Mouse (Mus musculus): ENCODE results near the gene Gm49510. TPM values are rescaled to one million over a fixed set of nuclear protein-coding genes. Genes with fewer than 3 reads are reported as not detected.
A peak's percentile ranks its signal among the peaks of the same experiment; 100 is the strongest.

Gene Gm49510
- total RNA-seq, 4 experiments from 2014 or later, result 0.45 TPM; not detected in 3

DNA sequence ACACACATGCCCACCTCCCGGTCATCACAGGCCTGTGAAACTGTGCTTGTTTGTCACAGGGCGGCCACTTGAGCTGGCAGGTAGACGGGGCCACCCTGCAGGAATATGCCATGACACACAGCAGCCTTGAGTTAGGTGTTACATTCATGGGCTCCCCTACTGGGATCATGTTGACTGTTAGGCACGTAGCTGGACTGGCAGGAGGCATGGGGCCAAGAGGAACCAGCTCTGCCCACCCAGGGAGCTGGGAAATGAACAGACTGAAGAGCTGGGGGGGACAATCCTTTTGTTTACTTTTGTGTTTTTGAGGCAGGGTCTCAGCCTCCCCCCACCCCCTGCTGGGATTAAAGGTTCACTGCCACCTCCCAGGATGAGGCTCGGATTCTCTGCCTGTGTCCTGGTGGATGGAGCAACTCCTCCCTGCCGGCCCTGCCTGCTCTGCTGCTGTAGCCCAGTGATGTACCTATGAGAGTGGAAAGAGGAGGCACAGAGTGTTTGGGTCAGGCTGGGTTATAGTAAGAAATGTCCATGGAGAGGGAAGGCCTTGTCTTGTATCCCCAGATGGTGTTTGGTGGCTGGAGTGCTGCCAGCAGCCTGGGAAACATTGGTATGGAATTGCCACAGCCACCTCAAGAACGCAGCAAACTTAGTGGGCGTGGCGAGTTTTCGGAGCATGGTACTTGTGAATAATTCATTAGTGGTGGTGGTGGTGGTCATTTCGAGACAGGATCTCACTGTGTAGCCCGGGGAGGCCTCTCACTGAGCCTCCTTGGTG, 16.8 kb downstream of the Gm49510 start:
- DNase-seq, result no peak

DNA sequence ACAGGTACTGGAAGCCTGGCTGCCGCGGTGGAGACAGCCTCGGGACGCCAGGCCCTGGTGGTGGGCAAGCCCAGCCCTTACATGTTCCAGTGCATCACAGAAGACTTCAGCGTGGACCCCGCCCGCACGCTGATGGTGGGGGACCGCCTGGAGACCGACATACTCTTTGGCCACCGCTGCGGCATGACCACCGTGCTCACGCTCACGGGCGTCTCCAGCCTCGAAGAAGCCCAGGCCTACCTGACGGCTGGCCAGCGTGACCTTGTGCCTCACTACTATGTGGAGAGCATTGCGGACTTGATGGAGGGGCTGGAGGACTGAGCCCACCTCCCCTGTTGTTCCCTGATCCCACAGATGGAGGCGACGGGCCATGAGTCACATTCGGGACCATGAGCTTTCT, 18.7 kb downstream of the Gm49510 start:
- DNase-seq, result no peak

DNA sequence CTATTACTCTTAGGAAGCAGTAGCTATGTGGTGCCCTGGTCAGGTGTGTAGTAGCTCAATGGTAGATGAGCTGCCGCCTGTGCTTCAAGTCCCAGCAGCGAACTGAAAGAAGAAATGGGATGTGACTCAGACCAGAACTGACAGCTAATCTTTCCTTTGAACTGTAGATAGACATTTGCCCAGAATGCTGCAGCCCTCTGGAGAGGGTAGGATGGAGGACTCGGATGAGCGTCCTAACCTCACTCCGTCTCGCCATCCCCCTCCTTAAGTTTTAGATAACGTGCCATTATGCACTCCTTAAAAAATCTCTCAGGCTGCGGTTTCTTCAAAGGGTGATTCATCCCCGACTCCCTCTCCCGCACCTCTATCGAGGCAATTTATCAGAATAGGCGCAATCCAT, 20.4 kb downstream of the Gm49510 start:
- DNase-seq, result no peak

DNA sequence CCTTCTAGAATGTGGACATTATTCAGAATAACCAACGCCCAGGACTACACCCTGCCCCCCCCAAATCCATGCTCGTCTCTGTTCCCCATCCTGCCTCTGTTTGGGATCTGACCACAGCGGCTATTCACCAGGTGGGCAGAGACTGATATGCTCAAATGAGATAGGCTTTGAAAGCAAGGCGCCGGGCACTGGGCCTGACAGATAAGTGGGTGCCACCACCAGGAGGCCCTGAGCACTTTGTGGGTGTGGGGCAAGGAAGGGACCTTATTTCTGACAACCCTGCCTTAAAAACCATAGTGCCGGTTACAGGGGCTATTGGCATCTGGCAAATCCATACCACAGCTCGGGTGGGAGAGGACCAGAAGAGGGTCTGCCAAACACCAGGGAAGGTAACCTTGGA, 23.2 kb downstream of the Gm49510 start:
- no peak for DNase-seq

DNA sequence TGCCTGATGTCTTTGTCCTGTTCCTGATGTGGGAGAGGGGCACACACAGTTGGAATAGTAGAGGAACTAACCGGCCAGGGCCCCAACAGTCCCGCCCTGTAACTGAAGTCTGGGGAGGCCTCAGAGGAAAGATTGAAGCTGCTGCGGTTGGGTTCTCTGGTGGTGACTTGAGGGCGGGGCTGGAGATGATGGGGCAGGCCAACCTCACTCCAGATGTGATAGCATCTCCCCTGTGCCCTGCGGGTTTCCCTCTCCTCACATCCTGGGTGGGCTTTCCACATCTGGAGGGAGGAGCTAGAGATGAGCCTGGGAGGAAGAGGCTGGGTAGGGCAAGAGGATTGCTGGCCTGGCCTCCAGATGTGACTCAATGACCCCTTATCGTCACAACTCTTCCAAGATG, 24.1 kb downstream of the Gm49510 start:
- DNase-seq, result no peak

DNA sequence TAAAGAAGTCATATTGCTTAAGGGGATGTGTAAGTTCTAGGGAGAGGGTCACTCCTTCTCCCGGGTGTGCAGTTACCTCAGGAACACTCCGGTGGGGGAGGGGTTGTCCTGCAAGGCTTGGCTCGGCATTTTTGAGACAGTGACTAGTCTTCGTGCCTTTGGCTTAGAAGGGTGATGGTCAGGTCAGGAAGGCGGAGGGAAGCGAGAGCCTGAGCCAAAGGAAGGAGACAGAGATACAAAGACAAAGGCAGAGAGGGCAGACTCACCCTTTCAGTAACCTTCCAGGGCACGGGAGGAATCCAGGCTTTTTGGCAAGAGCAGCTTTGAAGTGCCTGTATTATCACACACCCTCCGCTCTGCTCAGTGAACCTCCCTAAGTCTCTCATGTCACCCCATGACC, 25.7 kb downstream of the Gm49510 start:
- no peak for DNase-seq

DNA sequence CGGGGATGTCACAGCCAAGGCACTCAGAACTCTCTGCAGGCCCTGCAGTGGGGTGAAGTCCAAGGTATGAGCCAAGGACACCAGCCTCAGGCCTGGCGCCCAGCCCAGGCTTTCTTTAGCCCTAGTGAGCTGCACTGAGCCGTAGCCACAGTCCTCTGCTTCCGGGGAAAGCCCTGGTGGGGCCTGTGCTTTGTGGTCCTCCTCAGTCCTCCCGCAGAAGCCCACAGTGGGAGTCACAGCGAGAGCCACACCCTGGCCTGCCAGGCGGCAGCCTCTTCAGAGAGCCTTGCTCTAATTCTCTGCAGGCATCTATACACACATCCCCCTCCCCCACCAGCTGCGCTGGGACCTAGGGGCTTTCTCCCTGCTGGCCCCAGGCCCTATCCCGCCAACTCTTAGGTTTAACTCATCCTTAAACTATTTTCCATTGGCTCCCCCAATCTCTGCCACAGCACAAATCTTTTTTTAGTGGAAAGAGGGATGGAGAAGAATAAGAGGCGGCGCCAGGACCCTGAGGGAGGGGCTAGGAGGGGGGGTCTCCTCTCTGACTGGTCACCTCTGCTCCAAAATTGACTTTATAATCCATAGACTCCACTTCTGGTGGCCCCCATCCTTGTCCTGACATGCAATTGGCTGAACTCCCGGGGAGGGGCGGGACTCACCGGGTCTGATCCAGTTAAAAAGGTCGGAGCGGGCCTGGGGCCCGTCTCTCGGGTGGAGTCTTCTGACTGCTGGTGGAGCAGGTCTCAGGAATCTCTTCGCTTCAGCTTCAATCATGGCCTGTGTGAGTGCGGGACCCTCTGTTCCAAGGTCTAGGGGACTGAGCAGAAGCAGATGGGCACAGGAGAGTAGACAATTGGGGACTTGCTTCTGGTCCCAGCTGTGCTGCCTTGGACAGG, 26.8 kb downstream of the Gm49510 start, which contains the start of gene Lgals1:
TSS of gene Lgals1 (plus strand) at position 705 of the 899 bp plus-strand sequence.
- DNase-seq, result peak; percentile 88

DNA sequence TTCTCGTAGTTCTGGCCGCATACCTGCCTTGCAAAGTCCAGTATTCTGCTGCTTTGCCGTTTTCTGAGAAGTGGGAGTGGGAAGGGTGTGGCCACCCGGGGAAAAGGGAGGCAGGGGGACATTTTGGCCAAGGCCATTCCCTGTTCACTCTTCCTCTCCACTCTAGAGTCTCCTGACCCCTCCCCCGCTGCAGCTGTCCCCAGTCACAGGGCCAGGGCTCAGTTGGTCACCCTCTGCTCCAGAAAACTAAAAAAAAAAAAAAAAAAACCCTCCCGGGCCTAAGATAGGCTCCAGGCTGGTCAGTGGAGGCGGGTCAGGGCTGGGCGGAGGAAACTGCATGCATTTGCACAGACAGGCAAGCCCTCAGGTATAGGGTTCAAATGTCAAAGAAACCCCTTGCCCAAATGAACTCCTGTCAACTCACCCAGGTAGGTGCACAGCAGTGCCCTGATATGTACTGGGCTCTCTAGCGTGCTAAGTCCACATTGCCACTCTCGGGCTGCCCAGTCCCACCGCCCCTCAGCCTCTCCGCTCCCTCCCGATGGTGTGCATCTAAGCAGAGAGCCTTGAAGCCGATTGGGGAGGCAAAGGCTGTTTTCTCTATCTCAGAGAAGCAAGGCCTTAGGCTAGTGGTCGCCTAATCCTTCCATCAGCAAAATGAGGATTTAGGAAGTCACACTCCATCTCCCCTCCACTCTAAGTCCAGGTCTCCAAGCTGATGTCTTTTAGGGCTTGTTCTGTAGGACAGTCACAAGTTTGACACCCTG, 27.7 kb downstream of the Gm49510 start:
- DNase-seq, result no peak

DNA sequence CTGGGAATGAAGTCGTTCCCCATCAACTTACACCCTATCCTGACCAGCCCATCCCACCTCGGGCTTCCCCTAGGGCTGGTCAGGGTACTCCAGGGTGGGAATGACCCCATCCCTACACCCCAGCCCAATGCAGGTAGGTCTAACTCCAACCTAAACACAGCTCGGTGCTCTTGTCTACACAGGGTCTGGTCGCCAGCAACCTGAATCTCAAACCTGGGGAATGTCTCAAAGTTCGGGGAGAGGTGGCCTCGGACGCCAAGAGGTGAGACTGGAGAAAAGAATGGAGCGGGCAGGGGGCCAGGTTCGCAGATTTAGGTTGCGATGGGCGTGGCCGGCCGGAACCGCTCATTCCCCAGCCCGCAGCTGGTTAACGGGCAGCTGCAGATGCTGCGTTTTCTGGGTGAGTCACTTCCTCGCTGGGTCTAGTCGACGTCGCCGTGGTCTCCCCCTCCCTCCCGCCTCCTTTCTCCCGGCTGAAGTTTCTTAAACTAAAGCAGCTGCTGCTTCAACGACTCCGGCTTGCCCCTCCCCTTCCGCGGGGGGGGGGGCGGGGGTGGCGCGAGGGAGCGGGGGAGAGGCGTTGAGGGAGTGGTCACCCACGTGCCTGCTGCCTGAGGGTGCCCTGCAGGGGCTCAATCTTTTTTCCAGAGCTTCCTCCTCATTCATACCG, 28.5 kb downstream of the Gm49510 start:
- DNase-seq, result peak; percentile 74

DNA sequence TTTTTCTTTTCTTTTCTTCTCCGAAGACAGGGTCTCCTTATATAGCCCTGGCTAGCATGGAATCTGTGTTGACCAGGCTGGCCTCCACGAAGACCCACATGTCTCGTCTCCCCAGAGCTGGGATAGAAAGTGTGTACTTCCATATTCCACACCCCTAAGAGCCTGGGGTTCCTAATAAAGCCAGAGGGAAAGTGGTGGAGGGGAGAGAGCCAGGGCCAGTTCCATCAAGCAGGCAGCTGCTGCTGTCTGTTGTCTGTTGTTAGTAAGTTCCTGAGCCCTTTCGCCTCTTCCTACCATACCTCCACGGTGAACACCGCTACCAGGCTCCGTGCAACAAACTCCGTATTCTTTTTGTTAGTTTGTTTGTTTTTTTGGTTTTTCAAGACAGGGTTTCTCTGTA, 29.1 kb downstream of the Gm49510 start:
- DNase-seq, result no peak

DNA sequence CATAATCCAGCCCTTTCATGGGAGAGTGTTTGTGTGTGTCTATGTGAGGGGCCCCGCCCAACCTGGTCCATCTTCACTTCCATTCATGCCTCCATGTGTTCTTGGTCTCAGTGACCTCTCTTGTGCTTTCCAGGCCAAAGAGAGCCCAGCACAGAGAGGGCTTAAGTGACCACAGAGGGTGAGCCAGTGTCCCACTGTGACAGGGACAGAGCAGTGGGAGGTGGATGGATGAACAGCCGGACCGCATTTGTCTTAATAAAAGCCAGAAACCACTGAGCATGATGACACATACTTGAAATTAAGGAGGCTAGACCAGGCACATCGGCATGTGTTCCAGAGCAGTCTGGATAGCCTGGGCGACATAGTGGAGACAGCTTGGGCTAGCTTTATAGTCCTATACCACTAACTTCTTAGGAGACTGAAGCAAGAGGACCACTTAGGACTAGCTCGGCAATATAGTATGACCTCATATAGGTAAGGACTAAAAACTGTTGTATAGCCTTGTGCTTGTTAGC, 30.8 kb downstream of the Gm49510 start:
- no peak for DNase-seq

DNA sequence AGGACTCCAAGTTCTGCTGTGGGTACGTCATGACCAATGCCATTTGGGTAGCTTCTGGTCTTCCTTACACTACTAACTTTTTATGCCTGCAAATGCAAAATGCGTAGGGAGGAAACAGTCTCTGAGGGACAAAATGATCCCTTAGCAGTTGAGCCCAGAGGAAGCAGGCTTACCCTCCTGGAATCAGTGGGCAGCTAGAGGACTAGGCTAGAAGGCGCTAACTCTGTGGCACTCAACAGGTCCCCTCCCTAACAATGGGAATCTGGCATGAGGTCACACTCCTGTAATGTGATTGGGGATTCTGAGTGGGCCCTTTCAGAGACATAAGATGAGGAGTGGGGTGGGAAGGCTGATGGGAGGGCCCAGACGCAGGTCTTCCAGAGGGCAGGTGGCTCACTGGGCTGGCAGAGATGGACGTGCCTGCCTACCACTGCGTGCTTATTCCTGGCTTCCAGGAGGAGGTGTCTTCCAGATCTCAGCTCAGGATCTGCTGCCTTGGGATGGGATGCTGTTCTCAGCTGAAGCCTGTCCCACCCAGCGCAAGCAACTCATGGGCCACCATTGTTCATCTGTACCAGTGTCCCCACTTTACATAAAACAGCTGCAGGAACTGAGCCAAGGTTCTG, 31.4 kb downstream of the Gm49510 start:
- DNase-seq, result no peak

DNA sequence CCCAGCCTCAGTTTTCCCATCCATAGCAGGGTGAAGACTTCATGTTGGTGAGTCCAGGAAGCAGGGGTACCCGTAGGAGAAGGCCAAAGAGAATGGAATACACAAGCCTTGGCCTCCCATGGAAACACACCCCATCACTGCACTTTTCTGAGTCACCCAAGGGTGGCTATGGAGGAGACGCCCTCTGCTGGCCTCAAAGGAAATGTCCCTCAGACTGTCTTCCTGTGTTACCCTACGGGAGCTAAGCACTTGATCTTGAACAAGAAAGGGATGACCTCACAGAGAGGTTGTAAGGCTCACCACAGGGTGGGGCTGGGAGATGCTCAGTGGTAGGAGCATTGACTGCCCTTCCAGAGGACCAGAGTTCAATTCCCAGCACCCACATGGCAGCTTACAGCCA, 32.1 kb downstream of the Gm49510 start:
- no peak for DNase-seq

DNA sequence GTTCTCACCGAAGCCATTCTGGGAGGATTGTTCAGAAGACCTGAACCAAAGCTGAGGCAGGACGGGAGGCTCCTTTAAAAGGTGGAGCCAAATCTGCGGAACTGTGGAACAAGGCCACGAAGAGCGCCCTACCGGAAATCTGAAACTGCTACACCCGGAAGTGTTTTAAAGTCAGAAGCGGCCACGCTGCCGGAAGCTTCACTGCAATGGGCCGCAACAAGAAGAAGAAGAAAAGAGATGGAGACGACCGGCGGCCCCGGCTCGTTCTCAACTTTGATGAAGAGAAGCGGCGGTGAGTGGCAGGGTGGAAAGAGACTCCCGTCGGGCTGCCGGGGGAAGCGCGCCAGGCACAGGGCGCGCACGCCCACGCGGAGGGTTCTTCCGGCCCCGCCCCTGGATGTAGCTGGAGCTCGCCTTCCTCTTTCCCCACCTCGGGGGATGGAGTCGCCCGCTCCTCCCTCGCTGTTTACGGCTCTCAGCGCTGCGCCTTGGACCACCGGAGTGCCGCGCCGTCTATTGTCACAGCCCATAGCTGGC, 35.4 kb downstream of the Gm49510 start, which contains the start of gene Nol12:
TSS of gene Nol12 (plus strand) at position 150 of the 537 bp plus-strand sequence.
- peak; percentile 70 for DNase-seq

DNA sequence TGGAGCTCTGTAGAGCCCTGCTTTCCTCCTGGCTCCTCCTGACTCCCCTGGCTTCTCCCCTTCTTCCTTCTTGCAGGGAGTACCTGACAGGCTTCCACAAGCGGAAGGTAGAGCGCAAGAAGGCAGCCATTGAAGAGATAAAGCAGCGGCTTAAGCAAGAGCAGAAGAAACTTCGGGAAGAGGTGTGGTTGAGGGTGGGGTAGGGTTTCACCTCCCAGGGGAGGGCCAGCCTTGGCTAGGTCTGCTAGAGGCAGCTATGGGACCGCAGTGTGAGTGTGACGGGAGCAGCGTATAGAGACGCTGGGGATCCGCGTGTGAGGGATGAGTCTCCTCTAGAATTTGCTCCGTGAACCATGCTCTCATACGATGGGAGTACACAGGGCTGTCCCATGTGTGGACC, 36.9 kb downstream of the Gm49510 start:
- DNase-seq, result no peak

DNA sequence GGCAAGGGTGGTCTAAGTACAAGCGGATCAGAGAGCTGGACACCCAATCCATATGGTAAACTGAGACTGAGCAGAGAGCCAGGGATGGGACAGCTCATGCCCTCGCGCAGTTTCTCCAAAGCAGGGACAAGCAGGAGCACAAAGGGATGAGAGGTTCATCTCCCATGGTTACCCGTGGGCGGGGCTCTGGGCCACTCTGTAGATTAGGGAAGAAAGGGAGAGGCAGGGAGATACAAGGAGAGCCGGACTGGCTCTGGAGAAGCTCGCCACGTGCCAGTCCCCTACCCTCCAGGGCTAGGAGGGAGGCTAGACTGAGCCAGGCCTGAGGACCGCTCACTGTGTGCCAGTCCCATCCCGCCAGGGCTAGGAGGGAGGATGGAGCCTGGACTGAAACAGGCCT, 37.8 kb downstream of the Gm49510 start:
- no peak for DNase-seq

DNA sequence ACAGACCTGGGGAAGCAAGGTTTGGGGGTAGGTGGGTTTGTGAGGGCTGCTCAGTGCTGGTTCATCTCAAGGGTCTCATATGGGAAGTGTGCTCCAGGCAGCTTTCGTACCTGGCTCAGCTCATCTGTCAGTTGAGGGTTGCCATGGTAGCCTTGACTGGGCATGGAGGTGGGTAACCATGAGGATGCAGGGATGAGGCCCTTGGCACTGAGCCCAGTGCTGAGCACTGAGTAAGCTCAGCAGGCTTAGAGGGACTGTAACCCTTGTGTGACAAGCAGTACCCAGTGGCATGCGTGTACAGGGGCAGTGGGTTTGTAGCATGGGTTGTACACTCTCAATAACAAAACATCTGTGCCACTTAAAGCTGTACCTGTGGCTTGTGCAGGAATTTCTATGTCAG, 38.5 kb downstream of the Gm49510 start:
- no peak for DNase-seq

DNA sequence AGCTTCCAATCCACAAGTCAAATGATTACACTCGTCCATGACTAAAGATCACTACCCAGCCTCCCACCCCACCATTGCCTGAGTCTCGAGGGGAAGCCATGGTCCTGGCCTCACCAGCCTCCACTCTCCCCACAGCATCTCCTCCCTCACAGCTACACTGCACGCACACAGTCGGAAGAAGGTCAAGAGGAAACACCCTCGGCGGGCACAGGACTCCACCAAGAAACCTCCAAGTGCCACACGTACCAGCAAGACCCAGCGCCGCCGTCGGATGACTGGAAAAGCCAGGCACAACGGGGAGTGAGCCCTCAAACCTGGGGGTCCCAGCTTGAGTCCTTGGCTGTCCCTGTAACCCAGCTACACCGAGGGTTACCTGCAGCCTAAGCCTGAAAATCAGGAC, 40.9 kb downstream of the Gm49510 start:
- no peak for DNase-seq

DNA sequence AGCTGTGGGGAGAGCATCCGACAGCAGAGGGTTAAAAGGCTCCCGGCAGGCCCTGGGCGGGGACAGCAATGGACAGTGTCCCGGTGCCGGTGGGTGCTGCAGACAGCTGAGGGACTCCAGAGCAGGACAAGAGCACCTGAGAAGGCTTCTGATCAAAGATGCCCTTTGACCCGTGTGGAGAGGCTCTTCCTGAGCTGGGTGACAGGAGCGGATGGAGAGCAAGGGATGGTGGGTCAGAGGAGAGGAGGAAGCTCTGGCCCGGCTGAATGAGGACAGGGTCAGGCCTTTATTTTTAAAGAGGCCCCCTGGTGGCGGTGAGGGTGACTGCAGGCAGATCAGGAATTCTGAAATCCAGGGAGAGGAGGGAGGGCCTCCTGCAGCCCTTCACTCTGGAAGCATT, 43.2 kb downstream of the Gm49510 start:
- DNase-seq, result peak; percentile 77

DNA sequence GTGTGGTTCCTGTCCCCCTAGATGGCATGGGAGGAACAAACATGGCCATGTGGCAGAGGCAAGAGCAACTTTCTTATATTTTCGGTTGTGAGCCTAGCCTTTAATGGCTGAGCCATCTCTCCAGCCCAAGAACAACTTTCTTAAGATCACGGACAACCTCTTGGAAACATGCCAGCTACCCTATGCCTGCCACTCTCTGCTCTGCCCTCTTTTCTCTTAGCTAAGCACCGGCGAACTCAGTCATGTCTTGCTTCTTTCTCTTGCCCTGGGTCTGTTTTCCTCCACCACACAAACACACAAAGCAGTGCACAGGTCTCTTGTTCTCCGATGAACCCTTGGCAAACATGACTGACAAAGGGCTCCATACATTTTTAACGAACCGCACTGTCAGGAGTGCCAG, 46.8 kb downstream of the Gm49510 start:
- DNase-seq, result no peak

DNA sequence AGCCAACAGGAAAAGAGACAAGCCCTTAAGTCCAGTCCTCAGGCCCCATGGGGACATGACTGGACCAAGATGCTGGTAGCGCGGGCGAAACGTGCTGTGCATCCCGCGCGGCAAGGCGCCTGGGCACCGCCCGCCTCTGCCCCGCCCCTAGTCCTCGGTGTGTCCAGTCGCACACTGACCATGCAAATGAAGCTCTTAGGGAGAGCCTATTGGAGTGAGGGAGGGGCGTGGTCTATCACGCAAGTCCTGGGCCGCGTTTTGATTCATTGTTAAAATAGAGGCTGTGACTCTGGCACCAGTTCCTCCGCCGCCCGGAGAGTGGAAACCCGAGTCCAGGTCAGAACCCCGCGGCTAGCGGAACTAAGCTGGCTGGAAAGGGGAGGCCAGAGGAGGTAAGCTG, 48.2 kb downstream of the Gm49510 start, which contains the start of gene Triobp:
TSS of gene Triobp (plus strand) at position 68 of the 400 bp plus-strand sequence.
- DNase-seq, result peak; percentile 90

Measured in adrenal gland, adult 8-10 months (tissue).